Mouse (Mus musculus) neural tube, embryonic 11.5 days (tissue): ENCODE results near the gene Gm36028. TPM values are rescaled to one million over a fixed set of nuclear protein-coding genes. Genes with fewer than 3 reads are reported as not detected.

Experiments
- polyA plus RNA-seq: library from polyadenylated mRNA; unstranded; fragments of >200 nt; fragmentation: Nextera tagmentation; extraction: Ambion mirVana; gene quantifications from 2 replicates; pipeline ENCODE4 v1.2.1, GENCODE M21; 2014

Gm36028 gene
- polyA plus RNA-seq, 1 experiment from 2014 or later: not detected

Other genes starting within 250 kb of the Gm36028 start
- 46.2 and 50.1 TPM in 2 replicates for gene Ndufb4, start 206.7 kb downstream of the Gm36028 start, polyA plus RNA-seq
- 204 and 214 TPM in 2 replicates for gene Fstl1, start 84.3 kb downstream of the Gm36028 start, polyA plus RNA-seq
- gene Lrrc58, start 7.2 kb upstream of the Gm36028 start, polyA plus RNA-seq: 59.9 and 60.8 TPM in 2 replicates
- 7.1 and 7.8 TPM in 2 replicates for gene Gpr156, start 55.4 kb upstream of the Gm36028 start, polyA plus RNA-seq
- gene Gsk3b, start 227.9 kb upstream of the Gm36028 start, polyA plus RNA-seq: 119 TPM in 2 replicates